Mouse (Mus musculus): ENCODE data around the gene 0610040J01Rik.

0610040J01Rik gene

DNA sequence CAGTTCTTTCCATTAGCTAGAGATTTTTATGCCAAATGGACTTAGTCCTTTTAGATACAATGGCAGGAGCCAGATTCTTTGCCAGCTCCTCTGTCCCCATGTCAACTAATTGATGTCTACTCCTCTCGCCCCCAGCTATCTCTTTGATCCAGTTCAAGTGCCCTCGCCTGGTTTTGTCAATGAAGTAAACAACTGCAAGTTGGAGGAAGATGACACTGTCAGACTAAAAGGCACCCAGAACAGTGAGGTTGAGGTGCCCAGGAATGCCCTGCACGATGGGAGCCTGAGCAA, 85.6 kb downstream of the 0610040J01Rik start:
- no peak for DNase-seq (ENCODE audit: low spot score in 2 of 2)

DNA sequence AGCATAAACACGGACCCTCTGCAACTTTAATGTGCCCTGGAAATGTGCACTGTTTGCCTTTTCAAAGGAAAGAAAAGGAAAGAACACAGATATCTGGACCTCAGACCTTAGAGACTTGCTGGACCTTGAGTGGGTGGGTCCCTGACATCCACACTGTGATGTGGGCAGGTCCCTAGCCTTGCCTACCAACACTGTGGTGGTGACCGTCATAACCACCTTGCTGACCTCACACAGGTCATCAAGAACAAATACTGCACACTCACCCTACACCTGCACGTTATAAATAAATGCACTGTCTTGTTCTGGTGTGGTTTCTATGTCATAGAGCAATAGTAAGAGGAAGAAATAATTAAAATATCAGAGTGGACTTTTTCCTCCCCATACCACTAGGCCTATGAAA, 91.2 kb downstream of the 0610040J01Rik start:
- DNase-seq (ENCODE audit: low spot score in 2 of 2), result no peak

DNA sequence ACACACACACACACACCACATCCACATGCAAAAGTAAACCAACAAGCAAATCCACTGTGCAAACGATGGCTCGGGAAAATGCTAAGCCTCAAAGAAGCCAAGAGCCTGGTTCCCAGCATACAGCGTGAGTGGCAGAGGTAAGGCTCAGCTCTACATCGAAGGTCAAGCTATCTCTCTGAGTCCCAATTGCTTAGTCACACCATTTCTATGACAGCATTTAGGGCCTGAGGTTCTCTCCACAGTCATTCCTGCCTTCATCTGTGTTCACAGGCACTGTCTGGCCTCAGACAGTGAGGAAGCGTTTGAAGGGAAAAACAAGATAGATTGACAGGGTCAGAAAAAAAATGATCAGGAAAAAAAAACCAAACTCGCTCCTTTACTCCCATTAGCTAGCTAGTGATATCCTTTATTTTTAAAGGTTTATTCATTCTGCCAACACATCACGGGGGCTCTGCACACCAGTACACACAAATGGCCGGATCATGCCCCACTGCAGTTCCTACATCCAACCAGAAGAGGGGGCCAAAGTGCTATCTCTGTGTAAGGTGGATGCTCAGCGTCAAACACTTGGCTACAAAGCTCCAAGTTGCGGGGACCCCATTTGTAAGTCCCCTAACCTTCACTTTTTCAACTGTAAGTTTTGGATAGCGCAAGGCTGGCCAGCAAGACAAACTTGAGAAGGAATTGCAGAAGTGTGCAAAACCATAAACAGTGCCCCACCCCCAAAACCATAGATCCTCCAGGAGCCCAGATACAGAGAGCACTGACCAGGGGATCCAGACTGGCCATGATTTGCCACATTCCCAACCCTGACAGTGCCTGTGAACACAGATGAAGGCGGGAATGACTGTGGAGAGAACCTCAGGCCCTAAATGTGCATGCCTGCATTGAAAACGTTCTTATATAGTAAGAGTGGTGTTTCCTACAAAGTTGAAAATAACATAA, 94.3 kb downstream of the 0610040J01Rik start:
- DNase-seq (ENCODE audit: low spot score in 2 of 2), result peak; percentile 70 to 81

DNA sequence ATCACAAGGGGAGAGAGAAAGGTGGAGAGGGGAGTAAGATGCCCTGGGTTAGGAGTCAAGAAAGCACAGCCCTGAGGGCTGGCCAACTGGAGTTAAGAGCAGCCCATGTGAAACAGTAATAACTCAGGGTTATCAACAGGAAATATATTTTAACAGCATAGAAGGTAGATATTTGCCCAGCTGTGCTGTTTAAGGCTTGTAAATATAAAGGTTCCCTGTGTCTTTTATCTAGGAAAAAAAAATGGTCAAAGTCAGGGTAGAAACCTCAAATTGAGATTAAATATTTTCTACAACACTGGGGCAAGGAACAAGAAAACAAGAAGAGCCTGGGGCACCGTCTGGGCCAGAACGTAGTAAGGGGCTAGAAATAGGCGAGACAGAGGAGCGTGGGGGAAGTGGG, 95.3 kb downstream of the 0610040J01Rik start:
- no peak for DNase-seq (ENCODE audit: low spot score in 2 of 2)

DNA sequence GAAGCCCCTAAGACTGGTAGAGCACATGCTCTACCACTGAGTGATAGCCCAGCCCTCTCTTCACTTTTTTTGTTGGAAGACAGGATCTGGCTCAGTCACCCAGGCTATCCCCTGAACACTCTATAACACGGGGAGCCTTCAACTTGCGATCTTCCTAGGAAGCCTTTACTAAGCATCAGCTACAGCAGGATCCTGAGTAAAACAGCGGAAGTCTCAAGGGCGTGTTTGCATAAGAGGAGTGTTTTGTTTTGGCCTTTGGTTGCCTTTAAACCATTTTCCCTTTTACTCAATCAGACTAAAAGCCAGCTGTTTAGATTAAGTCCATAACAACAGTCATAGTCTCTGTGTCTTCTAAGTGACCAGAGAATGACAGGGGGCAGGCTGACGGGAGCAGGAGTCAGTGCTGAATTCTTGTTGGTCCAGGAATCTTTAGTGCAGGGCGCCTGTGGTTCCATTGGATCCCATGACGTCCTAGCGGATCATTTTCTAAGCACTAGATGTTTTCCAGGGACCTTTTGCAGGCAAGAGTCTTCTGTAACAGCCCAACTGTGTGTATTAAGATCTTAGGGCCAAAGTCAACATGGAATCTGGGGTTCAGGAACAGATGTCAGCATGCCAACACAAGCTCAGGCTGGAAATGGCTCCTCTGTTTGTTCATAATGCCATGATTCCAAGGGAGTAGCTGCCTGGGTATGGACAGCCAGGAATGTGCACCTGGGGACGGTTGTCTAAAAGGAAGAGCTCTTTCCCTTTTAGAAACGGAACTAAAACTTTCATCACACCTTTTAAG, 98.2 kb downstream of the 0610040J01Rik start:
- no peak for DNase-seq (ENCODE audit: low spot score in 2 of 2)

DNA sequence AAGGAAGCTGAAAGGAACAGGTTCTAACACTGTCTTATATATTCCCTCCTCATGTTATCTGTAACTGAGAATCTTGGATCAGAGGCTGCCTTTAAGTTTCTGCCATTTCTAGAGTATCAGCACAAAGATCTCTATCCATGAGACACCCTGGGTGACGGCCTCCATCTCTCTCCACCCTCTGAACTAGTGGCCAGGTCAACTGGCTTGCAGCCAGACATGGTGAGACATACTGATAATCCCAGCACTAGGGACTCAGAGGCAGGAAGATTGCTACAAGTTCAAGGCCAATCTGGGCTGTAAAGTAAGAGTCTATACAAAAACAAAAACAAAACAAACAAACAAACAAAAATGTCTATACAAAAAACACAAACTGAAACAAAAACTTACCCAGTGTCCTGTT, 102.7 kb downstream of the 0610040J01Rik start:
- no peak for DNase-seq (ENCODE audit: low spot score in 2 of 2)

DNA sequence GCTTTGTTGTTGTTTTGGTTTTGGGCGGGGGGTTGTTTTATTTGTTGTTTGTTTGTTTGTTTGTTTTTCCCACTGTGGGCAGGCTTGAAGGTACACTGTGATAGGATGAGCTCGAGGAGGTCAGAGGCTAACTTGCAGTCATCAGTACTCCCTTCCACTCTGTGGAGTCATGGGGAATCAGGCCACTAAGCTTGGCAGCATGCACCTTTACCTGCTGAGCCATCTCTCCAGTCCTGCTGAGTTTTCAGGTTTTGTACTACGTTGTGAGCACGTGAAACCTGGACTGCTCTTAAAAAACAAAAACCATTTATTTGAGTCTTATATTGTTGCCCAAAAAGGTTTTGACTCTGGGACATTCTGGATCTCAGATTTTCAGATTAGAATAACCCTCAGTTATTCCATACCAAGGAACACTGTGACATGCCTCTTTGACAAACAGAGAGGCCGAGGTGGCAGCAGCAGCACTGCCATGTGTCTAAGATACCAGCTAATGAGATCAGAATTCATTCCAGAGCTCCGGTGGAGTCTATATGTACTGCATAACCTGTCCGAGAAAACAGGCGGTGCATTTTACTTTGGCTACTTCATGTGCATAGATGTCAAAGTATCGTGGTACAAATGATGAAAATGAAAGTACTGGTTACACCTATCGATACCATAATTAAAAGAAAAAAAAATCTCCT, 104.4 kb downstream of the 0610040J01Rik start:
- no peak for DNase-seq (ENCODE audit: low spot score in 2 of 2)

DNA sequence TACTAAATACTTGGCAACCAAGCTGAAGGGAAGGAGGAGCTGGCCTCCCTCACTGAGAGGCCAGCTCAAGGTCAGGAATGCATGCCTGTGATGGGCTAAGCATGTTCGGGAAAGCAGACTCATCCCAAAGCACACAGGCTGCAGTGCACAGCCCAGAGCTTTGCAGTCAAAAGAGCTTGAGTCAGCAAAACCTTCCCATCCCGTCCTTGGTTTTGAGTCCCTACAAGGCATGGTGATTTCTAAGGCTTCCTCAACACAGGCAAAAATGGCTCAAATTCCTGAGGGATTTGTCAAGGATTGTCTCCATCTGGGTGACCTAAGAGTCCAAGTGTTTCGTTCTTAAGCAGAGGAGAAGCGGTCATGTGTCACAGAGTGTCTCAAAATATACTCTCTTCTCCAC, 106.0 kb downstream of the 0610040J01Rik start:
- DNase-seq (ENCODE audit: low spot score in 2 of 2), result no peak

DNA sequence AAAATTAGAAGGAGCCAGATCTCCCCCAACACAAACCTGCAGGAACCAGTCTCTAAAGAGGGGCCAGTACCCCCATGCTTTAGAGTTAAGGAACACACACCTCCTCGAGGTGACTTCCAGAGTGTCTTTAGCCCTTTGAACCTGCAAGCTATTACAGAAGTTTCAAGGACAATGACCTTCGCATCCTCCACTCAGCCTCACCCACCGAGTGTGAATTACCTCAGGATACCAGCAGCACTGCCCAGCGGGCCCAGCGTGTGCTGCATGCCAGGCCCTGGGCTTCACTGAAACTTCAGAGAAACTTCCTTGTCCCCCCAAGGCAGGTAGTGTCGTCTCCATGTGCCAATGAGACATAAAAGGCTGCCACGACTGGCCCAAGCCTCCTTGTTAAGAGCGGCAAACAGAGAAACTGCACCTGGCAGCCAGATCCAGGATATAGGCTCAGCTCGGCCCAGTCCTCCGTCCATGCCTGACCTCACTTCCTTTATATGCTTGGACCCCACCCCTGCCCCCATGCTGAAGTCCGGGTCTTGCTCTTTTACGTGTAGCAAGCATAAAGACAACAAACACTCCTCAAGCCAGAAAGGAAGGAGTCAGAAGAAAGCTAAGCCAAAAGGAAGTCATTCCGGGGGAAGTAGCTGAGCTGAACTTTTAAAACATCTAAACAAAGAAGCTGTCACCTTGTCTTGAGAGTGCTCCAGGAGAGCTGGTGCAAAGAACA, 111.3 kb downstream of the 0610040J01Rik start:
- DNase-seq (ENCODE audit: low spot score in 2 of 2), result no peak

DNA sequence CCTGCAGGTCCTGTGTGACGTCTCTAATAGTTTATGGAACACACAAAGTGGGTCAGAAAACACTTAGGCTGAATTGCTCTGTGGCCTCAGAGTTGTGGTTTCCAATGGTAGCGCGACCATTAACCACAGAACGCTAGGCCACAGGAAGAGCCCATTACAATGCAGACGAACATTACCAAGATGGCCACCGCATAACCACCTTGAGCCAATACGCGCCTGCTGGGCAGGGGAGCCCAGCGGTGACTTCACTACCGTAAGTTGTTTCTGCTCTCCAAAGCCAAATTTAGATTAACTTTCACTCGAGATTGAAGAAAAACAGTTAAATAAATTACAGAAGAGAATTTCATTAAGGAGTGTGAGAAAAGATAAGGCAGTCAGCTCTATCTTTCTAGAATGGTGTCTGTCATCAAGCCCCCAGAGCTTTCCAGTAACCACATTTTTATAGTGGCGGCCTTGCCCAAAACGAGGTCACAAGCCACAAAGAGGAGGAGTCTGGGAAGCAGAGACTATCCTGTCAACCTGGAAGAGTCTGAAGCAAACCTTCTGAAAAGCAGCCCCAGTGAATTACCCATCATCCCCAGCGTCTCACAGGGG, 113.0 kb downstream of the 0610040J01Rik start:
- DNase-seq (ENCODE audit: low spot score in 2 of 2), result no peak

DNA sequence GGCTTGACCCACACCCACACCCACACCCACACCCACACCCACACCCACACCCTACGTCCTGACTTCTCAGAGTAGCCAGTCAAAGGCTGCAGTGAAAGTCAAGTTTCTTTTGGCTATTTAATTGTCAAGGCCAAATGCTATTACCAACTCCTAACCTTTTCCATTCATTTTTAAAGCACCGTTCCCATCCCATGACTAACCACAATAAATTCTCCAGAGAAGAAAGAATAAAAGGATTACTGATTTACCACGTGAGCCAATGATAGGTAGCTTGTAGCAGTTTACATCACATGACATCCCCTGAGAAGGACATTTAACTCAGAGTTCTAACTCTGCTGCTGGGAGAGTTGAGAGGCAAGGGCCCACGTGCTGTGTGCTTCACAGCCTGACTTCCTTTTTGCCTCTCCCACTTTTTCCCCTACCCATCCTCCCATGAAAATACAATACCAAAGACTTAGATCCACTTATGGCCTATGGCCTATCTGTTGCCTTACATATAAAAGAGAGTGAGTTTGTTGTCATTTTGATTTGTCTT, 118.7 kb downstream of the 0610040J01Rik start:
- no peak for DNase-seq (ENCODE audit: low spot score in 2 of 2)

DNA sequence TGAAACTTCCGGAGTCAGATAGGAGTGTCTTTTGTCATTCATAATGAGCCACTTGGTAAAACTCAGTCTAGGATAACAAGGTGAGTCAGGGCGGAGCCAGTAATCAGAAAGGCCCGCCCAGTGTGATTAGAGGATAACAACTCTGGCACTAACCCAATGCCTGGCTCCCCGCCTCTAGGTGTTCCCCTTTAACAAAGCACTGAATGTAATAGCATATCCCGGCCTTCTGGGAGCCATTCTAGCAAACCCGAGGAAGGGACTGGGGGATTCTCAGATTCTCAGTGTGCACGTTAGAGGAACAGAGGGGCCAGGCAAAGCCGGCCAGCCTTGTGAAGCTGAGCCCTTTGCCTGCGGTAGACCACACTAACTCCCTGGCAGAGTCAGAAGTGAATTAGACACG, 120.7 kb downstream of the 0610040J01Rik start:
- no peak for DNase-seq (ENCODE audit: low spot score in 2 of 2)

DNA sequence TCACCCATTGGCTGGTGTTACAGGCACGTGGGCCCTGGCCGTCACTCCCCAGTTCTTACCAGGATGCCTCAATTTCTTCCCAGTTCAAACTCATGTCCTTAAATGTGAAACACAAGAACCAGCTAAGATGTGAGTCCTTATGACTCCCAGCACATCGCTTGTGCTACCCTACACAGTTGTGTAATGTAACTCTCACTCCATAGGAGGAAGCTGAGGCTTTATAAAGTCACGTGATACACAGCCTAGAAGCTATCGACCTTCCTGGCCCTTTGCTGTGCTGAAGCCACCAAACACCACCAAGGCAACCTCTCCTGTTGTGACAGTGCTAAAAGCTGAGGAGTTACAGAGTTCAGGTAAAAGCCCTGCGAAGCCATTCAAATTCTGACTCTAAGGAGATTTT, 123.4 kb downstream of the 0610040J01Rik start:
- no peak for DNase-seq (ENCODE audit: low spot score in 2 of 2)

DNA sequence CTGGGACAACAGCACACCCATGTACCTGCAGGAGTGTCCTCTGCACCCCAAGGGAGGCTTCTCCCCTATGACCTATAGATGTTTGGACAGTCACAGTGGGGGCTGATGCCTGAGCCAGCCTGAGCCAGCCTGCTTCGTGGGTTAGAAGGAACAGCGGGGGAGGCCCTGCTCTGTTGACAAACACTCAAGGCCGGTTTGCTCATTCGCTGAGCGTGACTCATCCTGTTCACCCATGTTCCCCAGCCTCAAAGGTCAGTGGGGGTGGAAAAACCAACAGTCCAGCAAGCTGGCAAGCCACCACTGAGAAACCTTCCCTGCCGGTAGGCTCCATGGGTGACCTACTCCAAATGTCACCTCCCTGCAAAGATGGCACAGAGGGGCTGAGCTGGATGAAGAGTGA, 124.6 kb downstream of the 0610040J01Rik start:
- DNase-seq (ENCODE audit: low spot score in 2 of 2), result no peak

DNA sequence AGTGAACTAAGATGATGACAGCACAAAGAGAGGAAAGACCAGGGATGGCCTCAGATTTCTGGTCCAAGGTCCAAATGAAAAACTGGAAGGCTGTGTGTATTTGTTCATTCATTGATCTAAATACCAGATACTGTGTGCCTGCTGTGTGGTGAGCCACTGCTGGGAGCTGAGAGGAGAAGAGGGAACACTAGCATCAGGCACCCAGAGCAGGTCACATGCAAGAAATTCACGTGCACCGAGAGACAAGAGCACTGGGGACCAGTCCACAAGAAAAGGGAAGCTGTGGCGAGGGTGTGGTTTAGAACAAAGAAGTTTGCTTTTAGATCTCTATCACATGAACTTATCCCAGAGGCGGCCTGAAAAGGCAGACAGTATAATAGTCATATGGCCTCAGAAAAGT, 126.4 kb downstream of the 0610040J01Rik start:
- peak; percentile 38 to 75 for DNase-seq (ENCODE audit: low spot score in 2 of 2)

DNA sequence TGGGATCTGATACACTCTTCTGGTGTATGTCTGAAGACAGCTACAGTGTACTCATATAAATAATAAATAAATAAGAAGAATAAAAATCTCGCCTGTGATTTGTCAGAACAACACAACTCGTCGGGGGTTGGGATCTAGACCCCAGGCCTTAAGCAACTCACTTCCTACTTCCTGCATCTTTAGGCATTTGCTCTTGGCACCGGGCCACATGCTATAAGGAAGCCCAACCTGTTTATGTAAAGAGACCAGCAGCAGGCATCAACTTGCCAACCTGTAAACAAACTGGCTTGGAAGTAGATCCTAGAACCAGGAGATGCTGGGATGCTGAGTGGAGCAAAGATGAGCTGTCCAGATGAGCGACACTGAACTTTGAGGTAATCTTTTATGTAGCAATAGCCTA, 129.7 kb downstream of the 0610040J01Rik start:
- no peak for DNase-seq (ENCODE audit: low spot score in 2 of 2)

DNA sequence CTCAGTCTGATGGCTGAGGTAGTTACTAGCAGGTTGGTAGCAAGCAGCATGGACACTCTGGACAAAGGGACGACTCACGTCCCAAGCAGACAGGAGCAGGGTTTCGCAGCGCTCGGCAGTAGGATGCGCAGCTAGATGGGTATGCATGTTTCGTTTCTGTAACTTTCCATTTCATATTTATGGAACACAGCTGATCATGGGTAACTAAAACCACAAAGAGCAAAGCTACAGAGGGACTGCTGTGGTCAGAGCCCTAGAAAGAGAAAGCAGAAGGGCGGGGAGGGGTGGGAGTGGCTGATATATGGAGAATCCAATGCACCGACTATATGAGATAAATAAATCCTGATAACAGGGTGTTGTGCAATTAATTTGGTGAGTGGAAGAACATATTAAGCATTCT, 131.1 kb downstream of the 0610040J01Rik start:
- no peak for DNase-seq (ENCODE audit: low spot score in 2 of 2)

DNA sequence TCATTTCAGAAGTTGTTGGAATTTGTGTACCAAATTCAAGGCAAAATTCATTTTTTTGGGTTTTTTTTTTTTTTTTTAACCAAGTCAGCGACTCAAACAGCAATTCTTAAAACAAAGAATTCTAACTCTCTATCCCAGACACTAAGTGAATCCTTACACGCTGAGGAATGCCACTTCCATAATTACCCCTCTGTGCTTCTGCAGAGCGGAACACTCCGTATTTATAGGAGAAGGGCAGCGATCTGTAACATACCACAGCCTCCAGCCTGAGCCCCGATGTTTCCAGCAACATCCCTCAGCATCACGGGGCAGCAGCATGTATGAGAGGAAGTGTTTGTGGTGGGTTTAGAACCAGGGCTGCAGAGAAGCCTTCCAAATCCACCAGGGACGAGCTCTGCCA, 135.4 kb downstream of the 0610040J01Rik start:
- DNase-seq (ENCODE audit: low spot score in 2 of 2), result no peak

DNA sequence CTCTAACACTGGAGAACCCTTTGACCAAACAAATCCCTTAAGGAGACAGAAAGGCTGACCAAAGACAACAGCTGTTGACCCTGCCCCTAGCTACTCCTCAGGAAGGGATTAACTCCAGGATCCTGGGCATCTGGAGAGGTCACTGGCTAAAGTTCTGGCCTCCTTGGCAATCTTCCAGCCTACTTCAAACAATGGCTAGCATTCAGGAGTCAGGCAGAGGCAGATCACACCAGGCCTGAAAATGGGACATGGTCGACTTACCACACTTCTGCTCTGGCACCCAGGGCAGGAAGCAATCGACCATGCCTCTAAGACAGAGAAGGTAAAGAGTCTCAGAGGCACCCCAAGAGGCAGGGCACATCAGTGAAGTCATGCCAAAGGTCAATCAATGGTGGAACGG, 137.0 kb downstream of the 0610040J01Rik start:
- DNase-seq (ENCODE audit: low spot score in 2 of 2), result no peak

Data from natural killer cell, adult 2 months (primary cell).